Mouse (Mus musculus) liver, adult 2 months (tissue): ENCODE data around the gene Ccdc190. TPM values are rescaled to one million over a fixed set of nuclear protein-coding genes. Genes with fewer than 3 reads are reported as not detected.
A peak's percentile ranks its signal among the peaks of the same experiment; 100 is the strongest.

Experiments used
- DNase-seq: peaks from one replicate; pipeline ENCODE4 v3.0.0-alpha.2; 2011; ENCODE audit warnings: low read depth, low spot score; ENCODE audit errors: extremely low read depth
- H3K27ac ChIP-seq: fragments of 200-500 bp; replicated peaks from 2 replicates; pipeline ENCODE4 v1.5.1; 2012; ENCODE audit warnings: low read depth, mild to moderate bottlenecking, control low read depth, inconsistent platforms, low read length; ENCODE audit not compliant: insufficient read depth
- H3K27me3 ChIP-seq: fragments of 200-500 bp; 2 replicates; pipeline ENCODE4 v1.6.1; 2012; ENCODE audit warnings: mild to moderate bottlenecking, moderate library complexity, low read length, inconsistent platforms; ENCODE audit not compliant: control insufficient read depth, insufficient read depth
- H3K36me3 ChIP-seq: fragments of 200-500 bp; 2 replicates; pipeline ENCODE4 v1.6.1; 2012; ENCODE audit warnings: low read length, inconsistent platforms; ENCODE audit not compliant: control insufficient read depth, insufficient read depth
- H3K4me1 ChIP-seq: fragments of 200-500 bp; 2 replicates; pipeline ENCODE4 v1.6.1; 2011; ENCODE audit warnings: low read length; ENCODE audit not compliant: control insufficient read depth, insufficient read depth
- H3K4me3 ChIP-seq: fragments of 200-500 bp; 2 replicates; pipeline ENCODE4 v1.5.1; 2011; ENCODE audit warnings: low read depth, mild to moderate bottlenecking, control low read depth, low read length, moderate library complexity; ENCODE audit not compliant: insufficient read depth
- H3K79me2 ChIP-seq: fragments of 200-500 bp; 2 replicates; pipeline ENCODE4 v1.6.1; 2012; ENCODE audit warnings: inconsistent platforms, mild to moderate bottlenecking, low read length, moderate library complexity; ENCODE audit not compliant: control insufficient read depth, insufficient read depth
- H3K9ac ChIP-seq: fragments of 200-500 bp; 2 replicates; pipeline ENCODE4 v1.6.1; 2012; ENCODE audit warnings: low read depth, mild to moderate bottlenecking, control low read depth, inconsistent platforms, low read length
- CTCF ChIP-seq: fragments of 200-500 bp; IDR thresholded peaks from 2 replicates; pipeline ENCODE4 v1.5.1; 2011; ENCODE audit warnings: low read depth, low read length, control low read depth
- POLR2A ChIP-seq: fragments of 200-500 bp; IDR thresholded peaks from 2 replicates; pipeline ENCODE4 v1.6.1; 2011; ENCODE audit warnings: low read length, control low read depth; ENCODE audit not compliant: insufficient read depth; ENCODE audit errors: extremely low read depth
- WGBS: fragments of 180-500 bp; shearing (Covaris S2); methylation state at CpG from one replicate; pipeline ENCODE4 v1.1.7; 2018; 5-methylcytosine and 5-hydroxymethylcytosine counted together
- polyA plus RNA-seq: library from polyadenylated mRNA; depleted of rRNA; stranded (reverse); fragments of >200 nt; gene quantifications from 2 replicates; pipeline ENCODE4 v1.2.3, GENCODE M21; 2012
- total RNA-seq: library from RNA; depleted of rRNA; stranded (reverse); fragments of >200 nt; gene quantifications from 2 replicates; pipeline ENCODE4 v1.2.3, GENCODE M21; 2014

Gene Ccdc190
- total and polyA plus RNA-seq, 2 experiments, result not detected

GRCm38 (mm10) chr1:169934005-169934725 lies 5.7 kb downstream of the Ccdc190 start:
- Histone ChIP-seq H3K36me3 (no peaks in the 10 kb centered on the region), H3K4me3 (no peak overlapping the region), H3K79me2 (no peaks in the 10 kb centered on the region), H3K4me1 (no peaks in the 10 kb centered on the region; the same call in 1 of the 2 replicates), H3K27me3 (no peaks in the 10 kb centered on the region), H3K9ac (no peak overlapping the region), H3K27ac (no peak overlapping the region)
- WGBS, result 45% methylated on average over 16 of the region's 16 CpGs
- TF ChIP-seq POLR2A (no peak), CTCF (peak; percentile 34)
- DNase-seq, result peak; percentile 49

GRCm38 (mm10) chr1:169939345-169939744 lies 10.9 kb downstream of the Ccdc190 start:
- no peak for TF ChIP-seq POLR2A
- TF ChIP-seq CTCF, result peak; percentile 60
- Histone ChIP-seq H3K4me1 (no peaks in the 10 kb centered on the region; the same call in 1 of the 2 replicates), H3K27me3 (no peaks in the 10 kb centered on the region), H3K36me3 (no peaks in the 10 kb centered on the region), H3K4me3 (no peak overlapping the region), H3K79me2 (no peaks in the 10 kb centered on the region), H3K9ac (no peak overlapping the region), H3K27ac (no peak overlapping the region)
- no peak for DNase-seq
- 5% methylated on average over 2 of the region's 2 CpGs for WGBS

GRCm38 (mm10) chr1:169946004-169946403 lies 17.6 kb downstream of the Ccdc190 start:
- no peaks in the 10 kb centered on the region for H3K4me1 ChIP-seq
- DNase-seq, result no peak
- TF ChIP-seq CTCF (no peak), POLR2A (no peak)

GRCm38 (mm10) chr1:169947654-169948053 lies 19.2 kb downstream of the Ccdc190 start:
- H3K27me3 ChIP-seq, result no peaks in the 10 kb centered on the region
- no peaks in the 10 kb centered on the region for H3K4me1 ChIP-seq
- 77% methylated on average over 6 of the region's 6 CpGs for WGBS
- no peaks in the 10 kb centered on the region for H3K79me2 ChIP-seq
- no peak for DNase-seq
- H3K9ac ChIP-seq, result no peak overlapping the region
- TF ChIP-seq CTCF (0 out of 2 replicates have a peak, but pooled peaks have one; percentile 22), POLR2A (no peak)
- H3K4me3 ChIP-seq, result no peak overlapping the region
- H3K36me3 ChIP-seq, result peaks cover 19% of the 10 kb centered on the region
- H3K27ac ChIP-seq, result no peak overlapping the region

More at GRCm38 (mm10) chr1:169946004-169946403, 17.6 kb downstream of the Ccdc190 start:
- Histone ChIP-seq H3K36me3 (peaks cover 9% of the 10 kb centered on the region), H3K27me3 (no peaks in the 10 kb centered on the region), H3K9ac (no peak overlapping the region), H3K4me3 (no peak overlapping the region), H3K27ac (no peak overlapping the region), H3K79me2 (no peaks in the 10 kb centered on the region)
- WGBS, result 77% methylated on average over 3 of the region's 3 CpGs

- DNase-seq, result no peak
Observed at GRCm38 (mm10) chr1:169948280-169948679, 19.8 kb downstream of the Ccdc190 start.

GRCm38 (mm10) chr1:169948866-169949265 lies 20.4 kb downstream of the Ccdc190 start:
- H3K9ac ChIP-seq, result no peak overlapping the region
- H3K79me2 ChIP-seq, result no peaks in the 10 kb centered on the region
- H3K4me3 ChIP-seq, result no peak overlapping the region
- no peaks in the 10 kb centered on the region for H3K4me1 ChIP-seq
- no peaks in the 10 kb centered on the region for H3K27me3 ChIP-seq
- DNase-seq, result no peak
- 79% methylated on average over 7 of the region's 7 CpGs for WGBS
- no peak overlapping the region for H3K27ac ChIP-seq
- TF ChIP-seq CTCF (no peak), POLR2A (no peak)
- peaks cover 29% of the 10 kb centered on the region for H3K36me3 ChIP-seq

More at GRCm38 (mm10) chr1:169948280-169948679, 19.8 kb downstream of the Ccdc190 start:
- TF ChIP-seq CTCF, result no peak
- no peak for TF ChIP-seq POLR2A
- H3K9ac ChIP-seq, result no peak overlapping the region
- WGBS, result 71% methylated on average over 7 of the region's 7 CpGs
- no peaks in the 10 kb centered on the region for H3K4me1 ChIP-seq
- no peaks in the 10 kb centered on the region for H3K79me2 ChIP-seq
- H3K36me3 ChIP-seq, result peaks cover 26% of the 10 kb centered on the region
- H3K27me3 ChIP-seq, result no peaks in the 10 kb centered on the region
- no peak overlapping the region for H3K27ac ChIP-seq
- no peak overlapping the region for H3K4me3 ChIP-seq
